Mouse (Mus musculus) MEL (cell line): ENCODE measurements around the gene Bace1. TPM values are rescaled to one million over a fixed set of nuclear protein-coding genes. Genes with fewer than 3 reads are reported as not detected.
A peak's percentile ranks its signal among the peaks of the same experiment; 100 is the strongest.

ENCODE experiments used
- DNase-seq: peaks from one replicate; pipeline ENCODE4 v3.0.0; 2011; ENCODE audit warnings: low read depth, low spot score
- H3K27ac ChIP-seq: 2 replicates; pipeline ENCODE4 v1.5.1; 2012; ENCODE audit warnings: low read depth, mild to moderate bottlenecking, control low read depth, low read length, moderate library complexity; ENCODE audit not compliant: control insufficient read depth
- H3K27me3 ChIP-seq, 2 experiments: fragments of 150-350 bp in 1 of 2; sonication (generic) in 1 of 2; 2 replicates each; pipeline ENCODE4 v1.6.1; 2012; ENCODE audit warnings: low read length in 2 of 2, mild to moderate bottlenecking in 2 of 2, improper control_type of control experiment in 1 of 2, moderate library complexity in 1 of 2; ENCODE audit not compliant: insufficient read depth in 2 of 2, control insufficient read depth in 1 of 2
- H3K36me3 ChIP-seq, 2 experiments: 2 replicates each; pipeline ENCODE4 v1.6.1; 2012 to 2014; ENCODE audit warnings: low read length in 2 of 2, improper control_type of control experiment in 1 of 2, inconsistent platforms in 1 of 2, mild to moderate bottlenecking in 1 of 2; ENCODE audit not compliant: insufficient read depth in 2 of 2, control insufficient read depth in 1 of 2
- H3K4me1 ChIP-seq, 2 experiments: fragments of 150-350 bp in 1 of 2; sonication (generic) in 1 of 2; 2 replicates each; pipeline ENCODE4 v1.6.1; 2012; ENCODE audit warnings: low read length in 2 of 2, improper control_type of control experiment in 1 of 2, mild to moderate bottlenecking in 1 of 2; ENCODE audit not compliant: insufficient read depth in 2 of 2, control insufficient read depth in 1 of 2
- H3K4me3 ChIP-seq, 2 experiments: fragments of 150-350 bp in 1 of 2; sonication (generic) in 1 of 2; 2 replicates each; pipeline ENCODE4 v1.5.1; 2012; ENCODE audit warnings: low read depth in 2 of 2, low read length in 2 of 2, mild to moderate bottlenecking in 2 of 2, moderate library complexity in 2 of 2, control low read depth in 1 of 2, improper control_type of control experiment in 1 of 2; ENCODE audit not compliant: control insufficient read depth in 1 of 2, insufficient read depth in 1 of 2
- H3K79me2 ChIP-seq: 2 replicates; pipeline ENCODE4 v1.6.1; 2012; ENCODE audit warnings: mild to moderate bottlenecking, low read length, moderate library complexity; ENCODE audit not compliant: control insufficient read depth, poor library complexity, insufficient read depth
- H3K9ac ChIP-seq: 2 replicates; pipeline ENCODE4 v1.6.1; 2012; ENCODE audit warnings: low read depth, mild to moderate bottlenecking, control low read depth, low read length, moderate library complexity; ENCODE audit not compliant: control insufficient read depth, poor library complexity, severe bottlenecking
- H3K9me3 ChIP-seq: fragments of 150-350 bp; sonication (generic); replicated peaks from 2 replicates; pipeline ENCODE4 v1.6.1; 2012; ENCODE audit warnings: mild to moderate bottlenecking, low read length, improper control_type of control experiment, moderate library complexity; ENCODE audit not compliant: insufficient read depth
- BHLHE40 ChIP-seq: IDR thresholded peaks from 2 replicates; pipeline ENCODE4 v1.6.1; 2012; ENCODE audit warnings: low read depth, mild to moderate bottlenecking, inconsistent platforms, low read length, improper control_type of control experiment, borderline replicate concordance
- CHD2 ChIP-seq: IDR thresholded peaks from 2 replicates; pipeline ENCODE4 v1.6.1; 2011; ENCODE audit warnings: low read length, improper control_type of control experiment
- ELF1 ChIP-seq: IDR thresholded peaks from 2 replicates; pipeline ENCODE4 v1.6.1; 2014; ENCODE audit warnings: low read depth, mild to moderate bottlenecking, inconsistent platforms, low read length, improper control_type of control experiment, moderate library complexity
- ETS1 ChIP-seq: IDR thresholded peaks from 2 replicates; pipeline ENCODE4 v1.6.1; 2012; ENCODE audit warnings: low read depth, mild to moderate bottlenecking, inconsistent platforms, low read length, improper control_type of control experiment, moderate library complexity
- GATA1 ChIP-seq: IDR thresholded peaks from 2 replicates; pipeline ENCODE4 v1.6.1; 2011; ENCODE audit warnings: low read depth, low read length, improper control_type of control experiment
- KAT2A ChIP-seq: conservative IDR thresholded peaks from 2 replicates; pipeline ENCODE4 v1.6.1; 2012; ENCODE audit warnings: low read depth, low read length, improper control_type of control experiment, inconsistent platforms
- MAFK ChIP-seq: IDR thresholded peaks from 2 replicates; pipeline ENCODE4 v1.6.1; 2011; ENCODE audit warnings: low read depth, mild to moderate bottlenecking, low read length, improper control_type of control experiment, borderline replicate concordance
- MAX ChIP-seq: IDR thresholded peaks from 2 replicates; pipeline ENCODE4 v1.6.1; 2011; ENCODE audit warnings: low read length, improper control_type of control experiment
- MAZ ChIP-seq: IDR thresholded peaks from 2 replicates; pipeline ENCODE4 v1.6.1; 2012; ENCODE audit warnings: low read depth, mild to moderate bottlenecking, inconsistent platforms, low read length, improper control_type of control experiment
- MXI1 ChIP-seq: IDR thresholded peaks from 2 replicates; pipeline ENCODE4 v1.6.1; 2011; ENCODE audit warnings: mild to moderate bottlenecking, low read depth, low read length, improper control_type of control experiment
- MYC ChIP-seq: IDR thresholded peaks from 2 replicates; pipeline ENCODE4 v1.6.1; 2011; ENCODE audit warnings: low read depth, mild to moderate bottlenecking, low read length, improper control_type of control experiment, moderate library complexity
- NELFE ChIP-seq: IDR thresholded peaks from 2 replicates; pipeline ENCODE4 v1.6.1; 2011; ENCODE audit warnings: low read depth, low read length, improper control_type of control experiment
- NRF1 ChIP-seq: IDR thresholded peaks from 2 replicates; pipeline ENCODE4 v1.6.1; 2014; ENCODE audit warnings: low read depth, mild to moderate bottlenecking, inconsistent platforms, low read length, improper control_type of control experiment, moderate library complexity; ENCODE audit not compliant: poor library complexity, insufficient read depth, severe bottlenecking
- POLR2A ChIP-seq, 2 experiments: IDR thresholded peaks; 2 replicates each; pipeline ENCODE4 v1.6.1; 2011 to 2012; ENCODE audit warnings: low read length in 2 of 2, mild to moderate bottlenecking in 2 of 2, control low read depth in 1 of 2, improper control_type of control experiment in 1 of 2, low read depth in 1 of 2, moderate library complexity in 1 of 2; ENCODE audit not compliant: control insufficient read depth in 1 of 2, insufficient read depth in 1 of 2, poor library complexity in 1 of 2
- POLR2AphosphoS2 ChIP-seq: IDR thresholded peaks from 2 replicates; pipeline ENCODE4 v1.6.1; 2011; ENCODE audit warnings: low read length, improper control_type of control experiment
- RCOR1 ChIP-seq: IDR thresholded peaks from 2 replicates; pipeline ENCODE4 v1.6.1; 2012; ENCODE audit warnings: low read depth, mild to moderate bottlenecking, inconsistent platforms, low read length, improper control_type of control experiment
- SIN3A ChIP-seq: IDR thresholded peaks from 2 replicates; pipeline ENCODE4 v1.6.1; 2012; ENCODE audit warnings: low read length, improper control_type of control experiment, inconsistent platforms
- SMC3 ChIP-seq: IDR thresholded peaks from 2 replicates; pipeline ENCODE4 v1.6.1; 2011; ENCODE audit warnings: low read depth, low read length, improper control_type of control experiment
- TBP ChIP-seq: IDR thresholded peaks from 2 replicates; pipeline ENCODE4 v1.8.0; 2011; ENCODE audit warnings: low read depth, low read length, improper control_type of control experiment
- TCF12 ChIP-seq: IDR thresholded peaks from 2 replicates; pipeline ENCODE4 v1.6.1; 2014; ENCODE audit warnings: low read depth, mild to moderate bottlenecking, inconsistent platforms, low read length, improper control_type of control experiment, moderate library complexity
- USF1 ChIP-seq: IDR thresholded peaks from 2 replicates; pipeline ENCODE4 v1.6.1; 2014; ENCODE audit warnings: low read depth, mild to moderate bottlenecking, inconsistent platforms, low read length, improper control_type of control experiment, moderate library complexity
- USF2 ChIP-seq, 2 experiments: IDR thresholded peaks; 2 replicates each; pipeline ENCODE4 v1.6.1; 2011 to 2012; ENCODE audit warnings: improper control_type of control experiment in 2 of 2, low read length in 2 of 2, borderline replicate concordance in 1 of 2, inconsistent platforms in 1 of 2, low read depth in 1 of 2, mild to moderate bottlenecking in 1 of 2; ENCODE audit not compliant: insufficient read depth in 1 of 2
- ZKSCAN1 ChIP-seq: IDR thresholded peaks from 2 replicates; pipeline ENCODE4 v1.6.1; 2012; ENCODE audit warnings: low read depth, mild to moderate bottlenecking, inconsistent platforms, low read length, improper control_type of control experiment, moderate library complexity
- polyA plus RNA-seq, 2 experiments: library from polyadenylated mRNA; stranded (reverse) in 1 of 2; unstranded in 1 of 2; fragments of >175 nt in 1 of 2; fragments of >200 nt in 1 of 2; gene quantifications; 2 replicates each; pipeline versions ENCODE4 v1.2.1 to v1.2.4; 2012; ENCODE audit warnings: low replicate concordance in 2 of 2, low read depth in 1 of 2; ENCODE audit not compliant: insufficient read length in 2 of 2, insufficient read depth in 1 of 2, missing spikeins in 1 of 2
- total RNA-seq: library from RNA; depleted of rRNA; stranded (reverse); fragments of 300-350 nt; gene quantifications from 2 replicates; pipeline ENCODE4 v1.2.3, GENCODE M21; 2012

Bace1 gene
- total and polyA plus RNA-seq, 3 experiments = 0.27 to 4.0 TPM; not detected in 1

GRCm38 (mm10) chr9:45798467-45799164 is 39.8 kb upstream of the Bace1 start:
- Histone ChIP-seq H3K4me1 (peaks cover 0 to 15% of the 10 kb centered on the region in 2 experiments; a peak in 3 of 4 replicates), H3K27ac (no peak overlapping the region), H3K4me3 (no peak overlapping the region), H3K36me3 (peaks cover 0 to 11% of the 10 kb centered on the region in 2 experiments; a peak in 2 of 4 replicates), H3K9ac (no peak overlapping the region), H3K9me3 (no peaks in the 10 kb centered on the region), H3K79me2 (no peaks in the 10 kb centered on the region; the same call in 1 of the 2 replicates), H3K27me3 (no peaks in the 10 kb centered on the region)
- no peak for DNase-seq
- TF ChIP-seq TCF12 = no peak
- no peak for TF ChIP-seq MAFK
- no peak for TF ChIP-seq MXI1
- TF ChIP-seq NRF1 = no peak

DNA sequence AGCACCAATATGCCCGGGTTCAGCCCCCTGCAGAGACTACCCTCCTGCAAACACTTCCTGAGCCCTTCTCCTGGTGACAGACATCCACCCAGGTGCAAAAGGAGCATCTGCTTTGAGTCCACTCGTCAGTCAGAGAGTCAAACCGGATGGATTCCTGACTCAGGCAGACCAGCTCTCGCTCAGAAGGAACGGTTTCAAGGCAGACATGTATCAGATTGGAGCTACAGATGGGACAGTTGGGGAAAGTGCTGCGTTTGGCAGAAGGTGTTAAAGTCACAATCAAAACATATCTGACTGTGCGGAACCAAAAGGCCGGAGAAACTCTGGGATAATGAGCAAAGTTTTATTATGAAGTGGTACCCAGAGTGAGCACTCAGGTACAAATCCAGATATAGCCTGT is 39.0 kb upstream of the Bace1 start:
- H3K27ac ChIP-seq = no peak overlapping the region
- H3K27me3 ChIP-seq = no peaks in the 10 kb centered on the region
- H3K79me2 ChIP-seq = no peaks in the 10 kb centered on the region; the same call in 1 of the 2 replicates
- H3K36me3 ChIP-seq = peaks cover 0 to 17% of the 10 kb centered on the region in 2 experiments; a peak in 2 of 4 replicates
- TF ChIP-seq POLR2AphosphoS2 (no peak), GATA1 (no peak), MAZ (no peak), MAX (no peak), BHLHE40 (no peak), SIN3A (no peak), MXI1 (no peak), MAFK (no peak)
- H3K9me3 ChIP-seq = no peaks in the 10 kb centered on the region
- DNase-seq = no peak
- no peak overlapping the region for H3K9ac ChIP-seq
- no peak overlapping the region for H3K4me3 ChIP-seq
- peaks cover 0 to 22% of the 10 kb centered on the region in 2 experiments; a peak in 3 of 4 replicates for H3K4me1 ChIP-seq

DNA sequence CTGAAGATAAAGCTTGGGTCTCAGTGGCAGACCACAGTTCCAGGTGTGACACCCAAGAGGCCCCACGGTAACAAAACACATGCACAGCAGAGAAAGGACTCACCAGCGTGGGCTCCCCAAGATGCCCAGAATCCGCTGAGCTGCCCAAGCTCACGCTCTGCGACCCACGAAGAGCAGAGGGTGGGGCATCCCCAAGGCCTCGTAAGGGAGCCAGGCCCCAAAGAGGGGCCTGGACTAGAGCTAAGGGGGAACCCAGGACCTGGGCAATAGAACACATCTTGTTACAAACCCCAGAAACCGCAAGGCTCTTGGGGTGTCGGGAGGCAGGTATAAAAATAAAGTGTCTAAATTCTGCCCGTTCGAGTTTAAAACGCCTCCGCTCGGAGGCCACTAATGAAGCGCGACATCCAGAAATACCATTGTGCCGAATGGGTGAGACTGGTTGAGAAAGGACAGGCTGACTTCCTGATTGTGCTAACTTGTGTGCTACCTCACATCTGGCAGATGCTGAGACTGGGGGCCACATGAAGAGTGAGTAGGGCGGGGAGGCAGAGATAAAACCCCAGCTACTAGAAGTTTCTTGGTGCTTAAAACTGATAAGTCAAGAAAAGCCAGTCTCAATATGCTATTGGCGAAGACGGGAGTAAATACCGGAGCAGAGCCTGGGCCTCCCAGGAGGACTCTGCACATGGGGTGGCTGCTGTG is 35.2 kb upstream of the Bace1 start:
- H3K36me3 ChIP-seq = peaks cover 0 to 14% of the 10 kb centered on the region in 2 experiments; a peak in 2 of 4 replicates
- peak overlapping the region; percentile 31 to 42 for H3K4me3 ChIP-seq
- H3K27me3 ChIP-seq = no peaks in the 10 kb centered on the region
- peaks cover 0 to 14% of the 10 kb centered on the region in 2 experiments; a peak in 2 of 4 replicates for H3K4me1 ChIP-seq
- H3K79me2 ChIP-seq = no peaks in the 10 kb centered on the region; the same call in 1 of the 2 replicates
- peak overlapping the region; percentile 93 for H3K27ac ChIP-seq
- H3K9ac ChIP-seq = peak overlapping the region; percentile 69
- no peaks in the 10 kb centered on the region for H3K9me3 ChIP-seq
- peak; percentile 94 for DNase-seq
- TF ChIP-seq RCOR1 (peak; percentile 90), KAT2A (no peak), ELF1 (peak; percentile 83), MAX (peak; percentile 76), USF2 (IDR thresholded peaks at IDR 0.05; ENCODE audit: borderline replicate concordance in 1 of 2, insufficient read depth in 1 of 2, low read depth in 1 of 2, low read length in 2 of 2) (no peak), NELFE (peak; percentile 42; the same call in 1 of the 2 replicates), ZKSCAN1 (no peak), POLR2A (IDR thresholded peaks at IDR 0.05; ENCODE audit: control insufficient read depth in 1 of 2, insufficient read depth in 1 of 2, low read depth in 1 of 2, low read length in 2 of 2, poor library complexity in 1 of 2) (peak in 1 of 2 experiments; percentile 37; a peak in 1 of 4 replicates), USF1 (0 out of 2 replicates have a peak, but pooled peaks have one; percentile 13), TBP (peak; percentile 83), MXI1 (peak; percentile 71), CHD2 (no peak), MYC (peak; percentile 87), ETS1 (peak; percentile 92), SMC3 (no peak), TCF12 (peak; percentile 95)
